Mouse (Mus musculus) embryo, embryonic 9.5 days (tissue): ENCODE measurements at regions not wholly inside any gene's neighbourhood (a gene's known extent, or its start where the extent isn't known, plus 50 kb on each side); places are given as distances from the start of the nearest gene placed in this dataset.
"Not testable (repeated sequence)": the region's sequence is repeated elsewhere in the genome, so short reads cannot be mapped to it uniquely, and the experiment has no call there.

Source experiments
- DNase-seq: peaks from one replicate; pipeline ENCODE4 v3.0.0-alpha.2; 2017; ENCODE audit errors: extremely low spot score

DNA sequence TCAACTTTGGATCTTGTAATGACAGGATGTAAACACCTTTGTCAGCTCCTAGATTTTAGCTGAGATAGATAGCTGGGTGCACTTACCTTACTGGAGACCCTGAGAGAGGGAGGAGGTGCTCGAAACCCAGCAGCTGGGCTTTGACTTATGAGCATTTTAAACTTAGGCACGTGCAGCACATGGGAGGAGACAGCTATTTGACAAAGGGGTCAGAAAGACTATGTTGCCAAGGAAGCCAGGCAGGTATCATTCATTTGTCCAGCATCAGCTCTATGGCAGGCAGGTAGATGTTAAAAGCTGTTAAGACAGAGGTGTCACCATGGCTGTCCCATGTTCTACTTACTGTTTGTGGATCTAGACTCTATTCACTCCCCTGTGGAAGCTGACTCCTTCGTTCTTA is 120.0 kb upstream of the Tet2 start:
- no peak for DNase-seq

DNA sequence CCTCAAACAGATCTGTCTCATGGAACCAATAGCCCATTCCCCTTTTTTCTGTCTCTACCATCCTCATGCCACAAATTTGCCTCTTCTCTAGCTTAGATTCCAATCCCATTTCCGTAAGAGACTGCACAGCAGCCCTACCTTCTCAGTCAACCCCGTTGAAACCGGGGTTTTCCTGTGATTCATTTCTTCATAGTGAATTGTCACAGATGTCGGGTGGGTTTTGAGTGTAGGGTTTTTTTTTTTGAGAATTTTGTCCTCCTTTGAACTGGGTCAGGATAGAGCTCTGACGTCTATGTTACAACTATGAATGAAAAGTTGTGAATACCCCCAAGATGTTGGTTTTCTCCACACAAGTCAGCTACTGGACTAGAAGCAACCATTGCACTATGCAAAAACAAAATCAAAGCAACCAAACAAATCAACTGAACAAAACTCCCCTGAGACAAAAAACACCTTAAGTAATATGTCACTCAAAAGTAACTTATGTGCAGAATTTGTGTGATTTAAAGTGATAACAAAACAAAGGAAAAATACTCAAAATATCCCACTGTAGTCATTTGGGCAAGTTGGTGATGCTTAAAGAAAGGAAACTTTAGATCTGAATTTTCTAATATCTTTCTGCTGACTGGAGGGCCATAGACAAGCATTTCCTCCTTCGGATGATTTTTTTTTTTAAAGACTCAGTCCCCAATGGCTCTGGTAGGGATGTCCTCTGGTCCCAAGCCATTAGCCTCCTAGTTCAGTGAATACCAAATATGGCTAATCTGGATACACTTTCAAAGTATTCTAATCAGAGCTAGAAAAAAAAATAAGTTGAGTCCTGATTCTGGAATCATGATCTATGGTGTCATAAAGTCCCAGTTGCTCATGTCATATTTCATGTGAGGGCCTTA is 120.7 kb upstream of the Tet2 start:
- DNase-seq: no peak

DNA sequence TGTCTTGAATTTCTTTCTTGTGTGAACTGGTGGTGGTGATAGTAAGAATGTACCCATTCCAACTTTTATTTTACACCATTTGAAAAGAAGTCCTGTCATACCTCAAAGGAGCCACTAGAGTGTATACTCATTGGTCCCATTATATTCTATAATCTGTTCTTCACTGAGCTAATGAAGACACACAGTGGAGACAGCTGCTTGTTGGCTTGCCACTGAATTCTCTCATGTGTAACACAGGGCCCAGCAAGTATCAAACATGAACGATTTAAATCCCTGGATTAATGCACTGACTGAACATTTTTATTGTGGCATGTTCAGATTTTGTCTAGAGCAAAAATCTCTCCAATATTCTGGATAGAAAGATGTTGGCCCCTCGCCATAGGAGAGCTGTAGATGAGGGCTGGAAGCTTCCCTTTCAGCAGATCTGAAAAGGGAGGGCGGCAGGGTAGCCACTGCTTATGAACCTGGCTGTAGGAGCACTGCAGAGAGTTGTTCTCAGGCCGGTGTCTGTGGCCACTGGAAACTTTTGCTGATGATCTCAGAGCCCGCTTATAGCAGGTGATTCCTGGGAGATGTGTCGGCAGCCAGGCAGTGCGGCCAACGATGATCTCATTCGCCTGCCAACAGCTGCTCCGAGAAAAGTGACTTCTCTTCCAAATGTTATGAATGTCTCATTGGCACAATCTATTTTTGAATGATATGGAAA is 128.0 kb upstream of the Tet2 start:
- DNase-seq: no peak

DNA sequence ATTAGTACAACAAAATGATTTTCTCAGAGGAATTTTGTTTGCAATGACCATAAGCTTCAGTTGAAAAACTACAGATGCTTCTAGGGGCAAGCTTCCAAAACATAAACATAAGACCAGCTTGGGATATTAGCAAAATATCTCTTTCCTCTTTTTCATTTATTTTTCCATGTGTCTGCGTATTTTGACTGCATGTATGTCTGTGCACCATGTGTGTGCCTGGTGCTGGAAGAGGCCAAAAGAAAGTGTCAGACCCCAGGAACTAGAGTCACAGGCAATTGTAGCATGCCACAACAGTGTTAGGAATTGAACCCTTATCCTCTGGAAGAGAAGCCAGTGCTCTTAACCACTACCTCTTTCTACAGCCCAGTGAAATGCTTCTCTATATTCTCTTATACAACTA is 133.0 kb upstream of the Tet2 start:
- no peak for DNase-seq

DNA sequence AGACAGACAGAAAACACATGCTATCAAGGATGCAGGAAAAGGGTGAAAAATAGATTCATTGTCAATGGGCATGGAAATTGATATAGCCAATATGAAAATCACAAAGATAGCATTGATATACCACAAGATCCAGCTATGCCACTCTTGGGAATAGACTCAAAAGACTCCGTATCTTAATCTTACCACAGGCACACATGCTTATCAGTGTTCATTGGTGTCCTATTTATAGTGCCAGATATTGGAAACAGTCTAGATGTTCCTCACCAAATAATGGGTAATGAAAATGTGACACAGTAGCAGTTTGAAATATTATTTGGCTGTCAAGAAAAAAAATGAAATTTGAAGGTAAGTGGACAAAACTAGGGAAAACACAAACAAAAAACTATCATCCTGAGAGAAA is 135.0 kb upstream of the Tet2 start:
- no peak for DNase-seq

DNA sequence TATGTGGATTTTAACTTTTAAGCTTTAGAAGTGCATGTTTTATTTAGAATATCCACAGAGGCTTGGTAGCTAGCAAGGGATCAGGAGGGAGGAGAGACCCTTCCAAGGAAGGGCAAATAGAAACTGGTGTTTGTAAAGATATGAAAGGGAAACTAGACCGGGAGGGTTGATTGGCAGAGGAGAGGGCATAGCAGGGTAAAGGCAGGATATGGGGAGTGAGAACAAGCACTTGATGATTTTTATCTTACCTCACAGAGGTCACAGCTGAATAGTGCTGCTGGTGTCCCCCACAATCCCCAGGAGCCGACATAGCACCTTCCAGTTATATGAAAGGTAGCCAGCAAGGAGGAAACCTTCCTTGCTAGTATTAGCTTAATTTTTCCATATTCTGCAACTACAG is 135.4 kb upstream of the Tet2 start:
- no peak for DNase-seq

DNA sequence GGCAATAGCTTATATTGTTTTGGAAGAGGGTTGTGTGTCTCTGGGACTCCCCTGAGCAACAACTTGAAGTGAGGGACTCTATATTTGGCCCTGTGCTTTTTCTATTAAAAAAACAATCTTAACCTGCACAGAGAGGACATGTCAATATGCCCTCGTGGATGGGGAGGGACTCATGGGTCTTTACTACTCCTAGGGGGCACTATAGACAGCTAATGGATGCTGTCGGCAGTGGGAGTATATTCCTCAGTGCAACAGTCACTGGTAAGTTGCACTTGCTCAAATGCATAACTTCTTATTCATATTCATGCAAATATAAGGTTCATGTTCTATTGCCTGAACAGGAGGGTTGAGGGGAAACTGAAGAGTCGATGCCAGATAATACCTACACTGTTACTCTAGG is 135.9 kb upstream of the Tet2 start:
- no peak for DNase-seq

DNA sequence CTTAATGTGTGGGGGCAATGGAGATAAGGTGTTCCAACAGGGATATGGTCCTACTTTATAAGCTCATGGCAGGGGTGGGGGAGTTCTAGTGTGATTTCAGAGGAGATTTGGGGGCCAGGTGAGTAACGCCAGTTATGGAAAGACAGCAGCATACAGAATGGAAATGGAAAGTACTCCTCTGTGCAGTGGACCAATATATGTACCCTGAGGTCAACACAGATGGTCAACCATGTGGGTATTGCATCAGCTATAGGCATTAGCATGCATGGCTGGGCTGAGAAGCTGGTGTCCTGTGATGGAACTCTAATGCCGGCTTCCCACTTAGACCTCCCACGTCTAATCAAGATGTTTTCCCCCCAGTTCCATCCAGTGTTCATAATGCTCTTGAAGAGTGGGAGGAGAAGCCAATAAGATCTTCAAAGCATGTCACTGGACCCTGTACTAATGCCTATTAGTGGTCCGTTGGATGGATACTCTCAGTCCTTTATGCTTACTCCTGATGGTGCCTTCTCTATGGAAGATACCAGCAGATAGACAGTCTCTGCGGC is 139.3 kb upstream of the Tet2 start:
- no peak for DNase-seq

DNA sequence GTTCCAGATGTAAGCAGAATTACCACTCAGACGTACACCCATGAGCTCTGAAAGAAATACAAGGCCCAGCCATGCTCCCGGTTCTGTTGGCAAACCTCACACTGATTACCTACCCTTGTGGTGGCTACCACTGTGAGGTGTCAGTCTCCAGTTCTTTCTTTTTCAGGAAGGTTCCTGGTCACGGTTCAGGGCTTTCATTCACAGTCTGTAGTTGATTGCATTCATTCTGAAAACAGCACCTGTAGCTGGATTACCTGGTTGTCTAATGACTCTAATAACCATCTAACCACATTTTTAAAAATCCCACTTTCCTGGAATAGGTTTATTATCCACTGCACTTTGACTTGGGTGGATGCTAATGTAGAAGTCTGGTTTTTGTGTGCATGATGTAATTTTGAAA is 139.8 kb upstream of the Tet2 start:
- DNase-seq: no peak

DNA sequence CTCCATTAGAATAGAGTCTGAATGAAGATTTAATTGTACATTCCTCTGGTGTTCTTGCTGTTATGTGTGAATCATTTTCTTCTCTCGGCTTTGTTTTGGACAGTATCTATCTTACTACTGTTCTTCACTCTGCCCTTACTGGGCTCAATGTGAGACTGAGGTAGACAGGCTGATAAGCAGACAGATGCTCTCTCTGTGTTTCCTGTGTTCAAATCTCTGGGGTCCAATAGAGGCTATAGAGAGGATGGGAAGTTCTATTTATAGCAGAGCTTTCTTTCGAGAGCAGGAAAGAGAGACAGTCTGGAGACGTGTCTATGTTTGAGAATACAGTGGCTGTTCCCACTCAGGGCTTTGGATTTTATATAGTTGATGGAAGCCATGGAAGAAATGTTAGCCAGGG is 140.5 kb upstream of the Tet2 start:
- DNase-seq: no peak

DNA sequence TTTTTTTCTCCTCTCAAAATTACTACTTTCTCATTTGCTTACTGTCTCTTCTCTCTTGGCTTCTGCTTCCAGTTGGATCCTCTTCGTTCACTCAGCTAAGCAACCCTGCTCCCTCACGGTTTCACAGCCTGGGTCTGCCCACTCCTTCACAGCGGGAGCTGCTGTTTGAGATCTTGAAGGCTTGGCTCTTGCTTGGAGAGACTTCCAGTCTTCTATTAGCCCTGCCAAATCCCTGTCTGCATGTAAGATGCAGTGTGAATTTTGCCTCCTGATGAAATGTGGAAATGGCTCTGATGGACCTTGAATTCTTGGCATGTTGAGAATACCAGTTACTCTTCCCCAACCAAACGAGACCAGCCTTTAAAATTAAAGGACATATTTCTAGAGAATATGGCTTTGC is 149.1 kb upstream of the Tet2 start:
- DNase-seq: no peak

DNA sequence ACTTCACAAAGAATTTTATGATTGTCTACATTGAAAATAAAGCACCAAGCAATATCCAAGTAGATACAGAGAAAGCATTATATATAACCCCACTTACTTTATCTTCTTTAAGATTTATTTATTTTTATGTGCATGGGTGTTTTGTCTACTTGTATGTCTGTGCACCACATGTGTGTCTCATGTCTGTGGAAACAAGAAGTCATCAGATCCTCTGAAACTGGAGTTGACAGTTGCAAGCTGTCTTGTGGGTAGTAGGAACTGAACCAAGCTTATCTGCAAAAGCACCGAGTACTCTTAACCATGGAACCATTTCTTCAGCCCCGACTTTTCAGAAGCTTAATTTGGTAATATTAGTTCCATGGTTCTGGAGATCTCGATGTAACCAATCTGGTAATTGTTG is 151.2 kb upstream of the Tet2 start:
- DNase-seq: no peak

DNA sequence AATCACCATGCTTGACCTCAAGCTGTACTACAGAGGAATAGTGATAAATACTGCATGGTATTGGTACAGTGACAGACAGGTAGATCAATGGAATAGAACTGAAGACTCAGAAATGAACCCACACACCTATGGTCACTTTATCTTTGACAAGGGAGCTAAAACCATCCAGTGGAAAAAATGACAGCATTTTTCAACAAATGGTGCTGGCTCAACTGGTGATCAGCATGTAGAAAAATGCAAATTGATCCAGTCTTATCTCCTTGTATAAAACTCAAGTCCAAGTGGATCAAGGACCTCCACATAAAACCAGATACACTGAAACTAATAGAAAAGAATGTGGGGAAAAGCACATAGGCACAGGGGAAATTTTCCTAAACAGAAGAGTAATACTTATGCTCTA is 159.9 kb upstream of the Tet2 start:
- not testable (repeated sequence) for DNase-seq

DNA sequence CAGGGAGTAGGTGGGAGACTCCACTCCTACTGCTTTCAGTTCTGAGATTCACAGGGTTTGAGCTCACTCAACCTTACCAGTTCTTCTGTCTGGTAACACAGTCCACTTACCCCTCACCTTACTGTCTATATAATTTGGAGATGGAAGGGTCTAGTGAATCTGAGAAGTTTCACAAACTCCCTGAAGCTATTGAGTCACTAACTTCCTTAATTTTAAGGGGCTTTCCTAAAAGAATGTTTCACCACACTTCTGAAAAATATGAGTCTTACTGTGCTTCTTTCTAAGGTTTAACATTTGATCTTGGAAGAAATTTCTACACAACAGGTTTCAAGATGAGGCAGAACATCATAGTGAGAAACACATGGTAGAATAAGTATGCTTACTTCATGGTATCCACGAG is 166.6 kb upstream of the Tet2 start:
- no peak for DNase-seq

DNA sequence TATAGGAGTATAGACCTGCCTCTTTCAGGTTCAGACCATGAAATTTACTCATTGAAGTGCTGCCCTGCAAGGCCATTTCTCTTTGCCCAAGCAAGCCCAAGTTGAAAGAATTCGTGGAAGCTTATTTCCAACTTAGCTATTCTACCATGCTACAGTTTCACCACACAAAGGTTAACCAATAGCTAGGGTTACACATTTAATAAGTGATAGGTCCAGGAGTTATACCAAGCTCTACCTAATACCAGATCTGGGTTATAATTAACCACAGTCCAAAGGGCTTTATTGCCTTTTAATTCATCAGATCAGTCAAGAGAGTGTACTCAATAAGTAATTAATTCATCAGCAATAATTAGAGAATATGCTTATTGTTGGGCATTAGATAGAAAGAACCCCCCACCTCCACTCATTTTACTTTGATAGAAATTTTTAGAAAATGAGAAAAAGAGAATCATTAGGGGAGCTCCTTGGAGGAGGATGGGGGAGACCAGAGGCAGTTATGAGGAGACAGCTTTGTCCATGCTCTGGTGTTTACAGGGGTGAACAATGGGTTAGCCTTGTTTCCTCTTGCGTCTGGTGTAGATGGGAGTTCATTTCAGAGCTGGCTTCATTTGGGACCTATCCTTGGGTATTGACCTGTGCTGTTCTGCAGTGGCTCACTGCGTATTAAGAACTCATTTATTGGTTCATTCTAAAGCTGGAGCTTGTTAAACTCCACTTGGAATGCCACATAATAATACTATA is 177.8 kb upstream of the Tet2 start:
- no peak for DNase-seq

DNA sequence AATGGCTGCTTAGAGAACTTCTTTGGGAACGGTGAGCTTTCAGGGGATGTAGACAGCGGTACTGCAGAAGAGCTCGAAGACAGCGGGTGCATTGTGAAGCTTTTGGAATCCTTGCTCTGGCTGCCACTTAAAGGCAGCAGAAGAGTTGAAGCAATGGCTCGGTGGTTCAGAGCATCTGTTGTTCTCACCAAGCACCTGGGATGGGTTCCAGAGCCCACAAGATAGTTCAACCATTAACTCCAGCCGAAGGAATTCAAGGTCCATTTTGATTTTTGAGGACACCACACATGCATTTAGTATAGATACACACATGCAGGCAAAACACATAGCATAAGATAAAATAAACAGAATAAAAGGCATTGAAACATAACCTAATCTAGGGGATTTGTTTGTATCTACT is 181.9 kb upstream of the Tet2 start:
- DNase-seq: no peak

DNA sequence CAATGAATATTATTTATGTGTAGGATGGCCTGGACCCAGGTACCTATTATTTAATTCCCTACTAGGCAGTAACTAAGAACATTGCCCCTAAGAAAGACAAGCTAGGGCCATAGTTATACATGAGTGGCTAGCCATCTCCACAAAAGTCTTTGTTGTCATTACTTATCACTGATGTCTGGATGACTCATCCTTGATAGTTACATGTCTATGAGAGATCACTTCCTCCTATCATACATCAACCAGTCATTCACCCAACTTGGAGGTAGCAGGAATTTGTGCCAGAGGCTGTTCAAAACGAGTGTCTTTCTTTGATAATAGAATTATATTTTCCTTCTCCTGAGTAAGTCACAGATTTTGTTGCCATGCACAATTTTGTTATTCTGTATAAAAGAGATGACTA is 190.7 kb upstream of the Tet2 start:
- no peak for DNase-seq

DNA sequence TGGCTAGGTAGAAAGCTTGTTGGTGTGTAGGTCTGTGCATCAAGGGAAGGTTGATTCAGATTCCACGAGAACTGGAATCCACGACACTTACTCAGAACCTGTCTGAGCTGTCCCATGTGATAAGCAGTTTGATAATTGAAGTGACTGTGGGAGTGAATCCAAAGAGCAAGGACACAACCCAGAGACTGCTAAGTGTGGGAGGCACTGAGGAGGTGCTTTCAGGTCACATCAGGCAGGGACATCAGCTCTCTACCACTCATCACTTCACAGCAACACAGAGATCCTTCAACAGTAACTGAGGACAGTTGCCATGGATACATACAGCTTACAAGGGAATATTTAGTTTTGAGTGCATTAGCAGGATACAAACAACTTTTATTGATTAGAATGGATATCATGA is 194.0 kb upstream of the Tet2 start:
- DNase-seq: no peak

DNA sequence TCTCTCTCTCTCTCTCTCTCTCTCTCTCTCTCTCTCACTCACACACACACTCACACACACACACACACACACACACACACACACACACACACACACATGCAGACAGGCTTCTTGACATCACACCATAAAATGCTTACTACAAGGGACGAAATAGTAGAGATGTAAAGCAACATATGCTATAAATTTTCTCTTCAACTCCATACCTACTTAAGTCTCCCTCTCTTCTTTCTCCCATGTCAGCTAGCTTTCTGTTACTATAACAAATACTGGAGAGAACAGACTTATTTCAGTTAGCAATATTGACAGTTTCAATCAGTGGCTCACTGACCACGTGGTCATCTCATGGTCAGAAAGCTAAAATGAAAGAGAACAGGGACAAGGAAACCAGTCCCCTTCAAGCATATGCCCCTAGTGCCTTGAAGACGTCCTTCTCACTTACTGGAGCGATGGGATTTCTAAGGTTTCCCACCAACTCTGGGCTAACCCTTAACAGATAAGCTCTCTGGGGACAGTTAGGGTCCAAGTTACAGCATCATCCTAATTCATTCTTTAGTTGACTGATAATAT is 199.7 kb upstream of the Tet2 start:
- DNase-seq: no peak

DNA sequence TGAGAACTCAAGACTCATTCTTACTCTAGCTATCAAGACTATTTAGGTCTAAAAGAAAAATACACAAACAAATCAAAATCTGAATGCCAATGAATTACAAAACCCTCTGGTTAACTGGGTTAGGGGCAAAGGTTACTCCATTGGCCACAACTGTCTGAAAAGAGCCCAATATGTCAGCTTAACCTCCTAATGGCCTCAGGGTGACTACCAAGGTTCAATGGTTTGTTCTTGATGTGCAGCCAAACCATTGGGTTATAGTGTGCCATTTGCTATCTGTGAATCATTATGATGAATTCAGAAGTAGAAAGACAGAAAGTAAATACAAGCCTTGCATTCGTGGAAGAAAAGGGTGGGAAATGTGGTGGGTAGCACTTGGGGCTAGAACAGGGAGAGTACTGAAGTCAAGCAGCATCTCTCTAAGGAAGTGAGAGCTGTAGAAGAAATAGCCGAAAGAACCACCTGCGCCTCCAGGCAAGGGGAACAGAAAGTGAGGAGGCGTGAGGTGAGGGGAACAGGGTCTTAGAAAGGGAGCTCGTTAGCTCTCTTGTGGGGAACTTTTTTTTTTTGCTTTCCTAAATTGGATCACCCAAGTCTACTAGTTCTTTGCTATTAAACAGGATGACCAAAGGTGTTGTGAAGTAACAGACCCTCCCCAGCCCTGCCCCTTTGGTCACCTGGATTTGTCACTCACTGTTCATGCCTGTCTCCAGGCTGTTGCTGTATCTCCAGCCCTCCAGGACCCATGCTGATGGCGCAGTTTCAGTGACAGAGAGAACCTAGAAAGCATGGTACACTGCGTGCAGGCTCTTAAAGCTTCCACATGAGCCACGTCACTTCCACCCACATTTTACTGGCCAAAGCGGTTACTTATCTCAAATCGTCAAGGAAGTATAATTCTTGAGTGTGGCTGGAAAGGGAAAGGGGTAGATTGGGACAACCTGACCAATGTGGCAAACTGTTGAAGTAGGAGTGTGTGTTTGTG is 204.1 kb upstream of the Tet2 start:
- DNase-seq: no peak

DNA sequence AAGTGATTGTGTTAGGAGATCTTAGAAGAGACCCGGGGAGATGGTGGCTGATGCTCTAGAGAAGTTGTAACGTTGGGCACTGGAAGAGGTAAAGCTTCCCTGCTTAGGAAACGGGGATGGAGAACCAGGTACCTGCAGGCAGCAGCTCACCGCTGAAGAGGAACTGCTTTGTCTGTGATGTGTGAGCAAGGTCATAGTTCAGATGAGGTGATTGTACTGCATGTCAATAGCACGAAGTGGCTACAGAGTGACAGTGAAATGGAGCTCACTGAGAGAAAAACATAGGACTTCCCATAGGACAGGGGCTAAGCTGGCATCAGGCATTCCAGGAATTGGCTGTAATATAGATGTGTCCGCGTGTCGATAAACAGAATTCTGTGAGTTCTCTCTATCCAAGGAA is 205.1 kb upstream of the Tet2 start:
- no peak for DNase-seq
